Mouse (Mus musculus) CH12.LX (cell line): ENCODE measurements around the gene Wfdc16.

Source experiments
- CHD2 ChIP-seq: IDR thresholded peaks from 2 replicates; pipeline ENCODE4 v1.6.1; 2011; ENCODE audit warnings: low read length, improper control_type of control experiment
- CTCF ChIP-seq, 2 experiments: IDR thresholded peaks in 1 of 2; conservative IDR thresholded peaks in 1 of 2; 2 replicates each; pipeline ENCODE4 v1.5.1; 2011 to 2012; ENCODE audit warnings: low read depth in 2 of 2, low read length in 2 of 2, improper control_type of control experiment in 1 of 2, inconsistent platforms in 1 of 2, mild to moderate bottlenecking in 1 of 2, moderate library complexity in 1 of 2
- E2F4 ChIP-seq: IDR thresholded peaks from 2 replicates; pipeline ENCODE4 v1.6.1; 2011; ENCODE audit warnings: low read depth, low read length, improper control_type of control experiment; ENCODE audit not compliant: insufficient replicate concordance
- JUND ChIP-seq: conservative IDR thresholded peaks from 2 replicates; pipeline ENCODE4 v1.6.1; 2011; ENCODE audit warnings: low read depth, low read length, improper control_type of control experiment
- MAX ChIP-seq: IDR thresholded peaks from 2 replicates; pipeline ENCODE4 v1.6.1; 2011; ENCODE audit warnings: low read length, improper control_type of control experiment
- MXI1 ChIP-seq: IDR thresholded peaks from 2 replicates; pipeline ENCODE4 v1.6.1; 2011; ENCODE audit warnings: mild to moderate bottlenecking, low read depth, low read length, improper control_type of control experiment
- POLR2A ChIP-seq: IDR thresholded peaks from 2 replicates; pipeline ENCODE4 v1.6.1; 2011; ENCODE audit warnings: low read depth, mild to moderate bottlenecking, improper control_type of control experiment, low read length
- POLR2AphosphoS2 ChIP-seq: IDR thresholded peaks from 2 replicates; pipeline ENCODE4 v1.6.1; 2011; ENCODE audit warnings: low read depth, low read length, improper control_type of control experiment
- SIN3A ChIP-seq: IDR thresholded peaks from 2 replicates; pipeline ENCODE4 v1.6.1; 2012; ENCODE audit warnings: low read length, improper control_type of control experiment, inconsistent platforms
- ZKSCAN1 ChIP-seq: IDR thresholded peaks from 2 replicates; pipeline ENCODE4 v1.6.1; 2012; ENCODE audit warnings: low read depth, inconsistent platforms, low read length, improper control_type of control experiment, borderline replicate concordance
- ZMIZ1 ChIP-seq: IDR thresholded peaks from 2 replicates; pipeline ENCODE4 v1.6.1; 2012; ENCODE audit warnings: low read depth, mild to moderate bottlenecking, inconsistent platforms, low read length, improper control_type of control experiment

- TF ChIP-seq SIN3A = no peak
- no peak for TF ChIP-seq E2F4
- no peak for TF ChIP-seq CTCF (conservative IDR thresholded peaks at IDR 0.05 in 1 of 2, IDR thresholded peaks at IDR 0.05 in 1 of 2; ENCODE audit: low read depth in 2 of 2, low read length in 2 of 2)
- TF ChIP-seq POLR2A = no peak
- TF ChIP-seq ZKSCAN1 = no peak
- TF ChIP-seq MAX = no peak
- TF ChIP-seq POLR2AphosphoS2 = no peak
- TF ChIP-seq CHD2 = no peak
- no peak for TF ChIP-seq JUND
- TF ChIP-seq ZMIZ1 = no peak
- TF ChIP-seq MXI1 = no peak
Measured at GRCm38 (mm10) chr2:164593494-164593893, 45.1 kb downstream of the Wfdc16 start, which contains the start of gene Eppin.
